Mouse (Mus musculus): ENCODE data around the gene Eomes. TPM values are rescaled to one million over a fixed set of nuclear protein-coding genes. Genes with fewer than 3 reads are reported as not detected.

The Eomes gene
- polyA plus RNA-seq, 1 experiment from 2014 or later = 30.7 TPM

DNA sequence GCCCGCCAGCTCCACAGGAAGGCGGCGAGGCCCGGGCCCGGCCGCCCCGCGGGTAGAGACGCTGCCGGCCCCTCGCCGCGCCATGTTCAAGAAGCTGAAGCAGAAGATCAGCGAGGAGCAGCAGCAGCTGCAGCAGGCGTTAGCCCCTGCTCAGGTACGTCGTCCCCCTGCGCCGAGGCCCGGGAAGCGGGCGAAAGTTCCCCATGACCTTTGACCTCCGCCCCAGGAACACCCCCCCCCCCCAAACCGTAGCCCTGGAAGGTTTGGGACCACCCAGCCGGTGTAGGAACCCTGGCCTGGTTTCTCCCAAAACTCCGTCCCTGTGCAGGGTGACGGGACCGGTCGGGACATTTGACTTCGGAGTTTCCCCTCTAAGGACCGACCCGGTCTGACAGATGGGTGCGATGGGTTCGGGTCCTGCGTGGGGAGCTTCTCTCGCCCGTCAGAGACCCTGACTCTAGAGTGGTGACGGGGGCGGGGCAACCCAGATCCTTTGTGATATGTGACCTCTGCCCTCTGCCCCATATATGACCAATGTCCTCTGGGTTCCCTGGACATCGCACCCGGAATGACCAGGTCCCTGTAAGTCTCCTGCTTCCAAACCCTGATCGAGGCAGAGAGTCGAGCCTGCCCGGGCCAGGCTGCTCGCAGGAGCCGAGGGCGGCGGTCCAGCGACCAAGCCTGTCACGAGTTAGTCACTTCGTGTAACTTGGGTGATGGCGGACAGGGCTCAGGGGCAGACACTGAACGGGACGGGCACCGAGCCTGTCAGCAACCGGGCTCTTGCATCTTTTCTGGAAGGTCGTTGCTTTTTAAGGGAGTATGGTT, 28.6 kb downstream of the Eomes start:
- Histone ChIP-seq H3K4me2 (peak overlapping the region; percentile 83), H3K4me3 (peak overlapping the region; percentile 88), H3K27ac (peak overlapping the region; percentile 66), H3K9me3 (replicated peaks) (no peaks in the 10 kb centered on the region), H3K36me3 (ENCODE audit: poor library complexity, severe bottlenecking) (peaks cover 6% of the 10 kb centered on the region; the same call in 1 of the 2 replicates), H3K27me3 (no peaks in the 10 kb centered on the region), H3K9ac (peak overlapping the region; percentile 95), H3K4me1 (peaks cover 34% of the 10 kb centered on the region)
- under 1% methylated on average over 56 of the region's 57 CpGs for WGBS
- peak; percentile 70 for ATAC-seq

- Histone ChIP-seq H3K4me1 (peaks cover 34% of the 10 kb centered on the region), H3K9ac (peak overlapping the region; percentile 95), H3K4me2 (peak overlapping the region; percentile 83), H3K9me3 (replicated peaks) (no peaks in the 10 kb centered on the region), H3K27ac (no peak overlapping the region), H3K27me3 (no peaks in the 10 kb centered on the region), H3K4me3 (peak overlapping the region; percentile 88), H3K36me3 (ENCODE audit: poor library complexity, severe bottlenecking) (peaks cover 6% of the 10 kb centered on the region; the same call in 1 of the 2 replicates)
- ATAC-seq = no peak
- WGBS = 73% methylated on average over 6 of the region's 6 CpGs
Measured at GRCm38 (mm10) chr9:118507552-118507951, 29.5 kb downstream of the Eomes start.

DNA sequence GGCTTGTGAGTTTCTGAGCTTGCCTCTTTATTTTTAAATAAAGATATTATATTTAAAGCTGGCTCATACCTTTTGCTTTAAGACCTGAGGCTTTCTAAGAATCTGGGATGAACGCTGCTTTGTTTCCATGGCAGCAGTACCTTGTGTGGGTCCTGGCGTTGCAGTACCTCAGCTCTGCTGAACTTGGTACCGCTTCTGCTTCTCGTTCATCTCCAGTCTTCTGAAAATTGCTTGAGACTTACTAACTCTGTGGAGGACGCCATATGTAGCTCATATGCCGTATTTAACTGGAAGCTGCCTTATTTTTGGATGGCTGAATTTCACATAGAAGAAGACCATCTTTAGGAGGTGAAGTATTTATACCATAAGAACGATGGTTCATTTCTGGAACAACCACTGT, 30.6 kb downstream of the Eomes start:
- no peak for ATAC-seq
- peaks cover 6% of the 10 kb centered on the region; the same call in 1 of the 2 replicates for H3K36me3 ChIP-seq (ENCODE audit: poor library complexity, severe bottlenecking)
- H3K27ac ChIP-seq = no peak overlapping the region
- H3K27me3 ChIP-seq = no peaks in the 10 kb centered on the region
- H3K4me1 ChIP-seq = peaks cover 34% of the 10 kb centered on the region
- no peak overlapping the region for H3K4me3 ChIP-seq
- 0 out of 2 replicates have a peak overlapping the region, but pooled peaks have one; percentile 1 for H3K4me2 ChIP-seq
- WGBS = 86% methylated on average over 7 of the region's 7 CpGs
- H3K9me3 ChIP-seq (replicated peaks) = no peaks in the 10 kb centered on the region
- H3K9ac ChIP-seq = peak overlapping the region; percentile 10; the same call in 1 of the 2 replicates

GRCm38 (mm10) chr9:118510941-118511690, 33.1 kb downstream of the Eomes start:
- Histone ChIP-seq H3K9ac (no peak overlapping the region), H3K4me1 (peaks cover 31% of the 10 kb centered on the region), H3K36me3 (ENCODE audit: poor library complexity, severe bottlenecking) (peaks cover 23% of the 10 kb centered on the region), H3K4me3 (no peak overlapping the region), H3K9me3 (replicated peaks) (no peaks in the 10 kb centered on the region), H3K27ac (no peak overlapping the region), H3K27me3 (no peaks in the 10 kb centered on the region), H3K4me2 (no peak overlapping the region)
- no peak for ATAC-seq
- WGBS = 85% methylated on average over 15 of the region's 15 CpGs

DNA sequence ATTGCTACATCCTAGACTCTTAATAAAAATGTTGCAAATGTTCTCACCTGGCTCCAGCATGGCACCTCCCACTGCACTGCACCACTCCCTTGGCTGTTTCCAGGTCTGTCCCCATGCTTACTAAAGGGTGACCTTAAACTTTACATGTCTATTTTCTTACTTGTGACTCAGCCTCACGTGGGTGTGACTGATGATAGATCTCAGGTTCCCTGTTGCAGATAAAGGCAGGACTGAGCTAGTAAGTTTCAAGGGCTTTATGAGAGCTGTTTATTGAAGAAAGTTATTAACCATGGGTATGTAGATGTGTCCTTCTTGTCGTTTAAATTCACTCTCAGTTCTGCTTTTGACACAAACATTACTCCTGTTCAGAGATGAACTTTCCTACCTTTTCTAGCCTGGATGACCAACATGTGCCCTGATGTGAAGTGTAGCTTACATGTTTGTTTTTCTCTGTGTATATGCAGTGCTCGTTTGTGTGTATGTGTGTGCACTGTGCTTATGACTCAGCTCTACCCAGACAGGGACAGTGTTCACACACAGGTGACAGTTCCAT, 34.7 kb downstream of the Eomes start:
- no peak for ATAC-seq
- peaks cover 20% of the 10 kb centered on the region for H3K4me1 ChIP-seq
- WGBS = 82% methylated on average over 3 of the region's 3 CpGs

DNA sequence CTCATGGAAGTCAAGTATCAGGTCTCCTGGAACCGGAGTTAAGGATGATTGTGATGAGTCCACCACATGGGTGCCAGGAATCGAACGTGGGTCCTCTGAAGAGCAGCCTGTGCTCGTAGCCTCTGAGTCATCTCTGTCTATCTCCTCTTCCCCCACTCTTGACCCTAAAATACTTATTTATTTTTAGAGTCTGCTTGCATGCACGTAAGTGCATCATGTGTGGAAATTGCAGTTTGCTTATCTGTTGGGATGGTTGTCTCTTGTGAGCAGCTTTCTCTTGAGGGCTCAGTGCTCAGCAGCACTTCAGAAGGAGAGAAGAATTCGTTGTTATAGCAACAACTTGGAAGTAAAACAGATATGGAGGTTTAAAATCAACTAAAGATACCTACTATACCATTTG, 37.5 kb downstream of the Eomes start:
- Histone ChIP-seq H3K27me3 (no peaks in the 10 kb centered on the region), H3K4me3 (no peak overlapping the region), H3K4me2 (no peak overlapping the region), H3K9ac (no peak overlapping the region), H3K4me1 (0 out of 2 replicates have a peak, but pooled peaks cover 4% of the 10 kb centered on the region), H3K27ac (no peak overlapping the region), H3K9me3 (replicated peaks) (no peaks in the 10 kb centered on the region), H3K36me3 (ENCODE audit: poor library complexity, severe bottlenecking) (peaks cover 23% of the 10 kb centered on the region)
- ATAC-seq = no peak
- WGBS = 94% methylated on average over 6 of the region's 6 CpGs

More for the DNA sequence above, 34.7 kb downstream of the Eomes start:
- Histone ChIP-seq H3K4me3 (no peak overlapping the region), H3K4me2 (no peak overlapping the region), H3K9me3 (replicated peaks) (no peaks in the 10 kb centered on the region), H3K36me3 (ENCODE audit: poor library complexity, severe bottlenecking) (peaks cover 23% of the 10 kb centered on the region), H3K9ac (no peak overlapping the region), H3K27me3 (no peaks in the 10 kb centered on the region), H3K27ac (no peak overlapping the region)

DNA sequence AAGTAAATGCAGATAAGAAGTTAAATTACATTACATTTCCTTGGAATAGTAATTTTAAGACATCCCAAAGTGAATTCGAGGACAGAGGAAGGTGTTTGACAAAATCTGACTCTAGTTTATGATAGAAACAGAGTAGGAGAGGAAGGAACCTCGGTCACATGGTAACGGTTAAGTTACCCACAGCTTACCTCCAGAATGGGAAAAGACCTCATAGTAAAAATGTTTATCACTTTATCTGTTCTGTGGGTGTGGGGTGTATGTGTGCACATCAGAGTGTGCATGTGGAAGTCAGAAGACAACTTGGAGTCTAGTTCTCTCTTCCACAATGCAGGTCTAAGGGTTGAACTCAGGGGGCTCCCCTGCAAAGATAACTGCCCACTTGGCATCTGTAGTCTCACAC, 38.1 kb downstream of the Eomes start:
- 96% methylated on average over 3 of the region's 3 CpGs for WGBS
- no peaks in the 10 kb centered on the region for H3K27me3 ChIP-seq

DNA sequence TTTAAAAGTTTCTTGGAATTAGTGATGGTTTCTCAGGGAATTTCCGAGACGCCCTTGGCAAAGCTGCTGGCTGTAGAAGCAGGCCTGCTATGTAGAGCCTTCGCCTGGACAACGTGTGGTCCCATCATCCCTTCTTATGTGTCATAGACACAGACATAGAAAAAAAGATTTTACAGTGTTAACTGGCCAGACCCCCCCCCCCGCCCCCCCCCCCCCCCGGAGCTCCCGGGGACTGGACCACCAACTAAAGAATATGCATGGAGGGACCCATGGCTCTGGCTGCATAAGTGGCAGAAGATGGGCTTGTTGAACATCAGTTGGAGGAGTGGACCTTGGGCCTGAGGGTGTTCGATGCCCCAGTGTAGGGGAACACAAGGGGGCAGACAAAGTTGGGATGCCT, 39.6 kb downstream of the Eomes start:
- Histone ChIP-seq H3K4me3 (no peak overlapping the region), H3K4me2 (no peak overlapping the region), H3K9me3 (replicated peaks) (no peaks in the 10 kb centered on the region), H3K4me1 (0 out of 2 replicates have a peak, but pooled peaks cover 4% of the 10 kb centered on the region), H3K27ac (no peak overlapping the region), H3K27me3 (no peaks in the 10 kb centered on the region), H3K36me3 (ENCODE audit: poor library complexity, severe bottlenecking) (peaks cover 20% of the 10 kb centered on the region), H3K9ac (no peak overlapping the region)
- 86% methylated on average over 7 of the region's 8 CpGs for WGBS
- no peak for ATAC-seq

More for the DNA sequence above, 38.1 kb downstream of the Eomes start:
- Histone ChIP-seq H3K4me3 (no peak overlapping the region), H3K36me3 (ENCODE audit: poor library complexity, severe bottlenecking) (peaks cover 17% of the 10 kb centered on the region), H3K9ac (no peak overlapping the region), H3K9me3 (replicated peaks) (no peaks in the 10 kb centered on the region), H3K4me1 (0 out of 2 replicates have a peak, but pooled peaks cover 4% of the 10 kb centered on the region), H3K4me2 (no peak overlapping the region), H3K27ac (no peak overlapping the region)
- no peak for ATAC-seq

DNA sequence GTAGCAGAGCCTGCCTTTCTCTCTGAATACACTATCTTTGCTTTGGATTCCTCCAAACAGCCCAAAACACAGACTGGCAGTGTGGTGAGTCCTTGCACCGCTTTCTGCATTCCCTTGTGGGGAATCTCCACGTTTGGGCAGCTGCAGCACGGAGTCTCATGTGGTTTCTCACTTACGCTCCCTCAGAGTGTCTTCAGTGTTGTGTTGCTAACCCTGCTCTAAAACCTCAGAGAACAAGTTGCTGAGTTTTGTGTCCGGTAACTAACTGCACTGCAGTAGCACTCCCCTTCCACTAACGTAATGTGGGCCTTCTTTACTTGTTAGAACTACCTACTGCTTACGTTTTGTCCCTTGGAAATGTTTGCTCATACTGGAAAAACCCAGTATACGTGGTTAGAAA, 41.1 kb downstream of the Eomes start:
- Histone ChIP-seq H3K9me3 (replicated peaks) (no peaks in the 10 kb centered on the region), H3K4me2 (no peak overlapping the region), H3K4me1 (0 out of 2 replicates have a peak, but pooled peaks cover 4% of the 10 kb centered on the region), H3K27ac (no peak overlapping the region), H3K4me3 (no peak overlapping the region), H3K9ac (no peak overlapping the region), H3K27me3 (no peaks in the 10 kb centered on the region), H3K36me3 (ENCODE audit: poor library complexity, severe bottlenecking) (peaks cover 30% of the 10 kb centered on the region)
- ATAC-seq = no peak
- 85% methylated on average over 8 of the region's 8 CpGs for WGBS

DNA sequence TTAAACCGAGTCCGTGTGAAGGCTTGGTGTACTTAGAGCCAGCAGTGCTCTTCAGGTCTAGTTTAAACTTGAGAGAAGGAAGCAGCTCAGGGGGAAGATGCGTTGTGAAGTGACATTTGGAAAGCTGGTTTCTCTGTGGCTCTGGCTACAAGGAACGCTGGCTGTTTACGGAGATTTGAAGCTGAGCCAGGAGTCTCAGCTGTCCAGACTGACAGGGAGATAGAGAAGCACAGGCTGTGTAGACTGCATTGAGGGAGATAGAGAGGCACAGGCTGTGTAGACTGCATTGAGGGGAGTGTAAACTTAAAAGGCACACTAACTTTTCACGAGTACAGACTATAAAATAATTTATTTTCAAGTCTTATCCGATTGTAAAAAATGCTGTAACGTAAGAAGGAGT, 42.0 kb downstream of the Eomes start:
- 80% methylated on average over 8 of the region's 8 CpGs for WGBS
- no peak for ATAC-seq
- H3K4me2 ChIP-seq = no peak overlapping the region

DNA sequence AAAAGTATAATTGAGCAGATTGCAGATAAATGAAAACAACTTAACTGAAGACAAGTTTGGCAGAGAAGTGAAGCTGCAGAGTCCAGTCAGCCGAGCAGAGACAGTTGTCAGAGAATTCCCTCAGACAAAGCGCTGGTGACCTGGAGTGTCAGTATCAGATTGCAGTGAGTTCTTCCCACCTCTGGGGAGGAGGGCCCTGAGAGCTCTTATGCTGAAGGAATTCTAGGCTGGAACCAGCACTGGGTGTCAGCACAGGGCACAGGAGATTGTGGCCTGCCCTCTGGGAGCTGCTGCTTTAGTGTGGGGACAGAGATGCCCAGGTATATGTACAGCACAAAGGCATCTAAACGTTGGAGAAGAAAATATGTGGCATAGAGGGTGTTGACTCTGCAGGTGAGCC, 42.8 kb downstream of the Eomes start:
- H3K9me3 ChIP-seq (replicated peaks) = no peaks in the 10 kb centered on the region
- no peak overlapping the region for H3K9ac ChIP-seq
- H3K36me3 ChIP-seq (ENCODE audit: poor library complexity, severe bottlenecking) = peaks cover 31% of the 10 kb centered on the region
- H3K27ac ChIP-seq = no peak overlapping the region
- ATAC-seq = no peak
- 39% methylated on average over 3 of the region's 3 CpGs for WGBS
- H3K4me1 ChIP-seq = 0 out of 2 replicates have a peak, but pooled peaks cover 4% of the 10 kb centered on the region
- no peaks in the 10 kb centered on the region for H3K27me3 ChIP-seq
- H3K4me2 ChIP-seq = no peak overlapping the region
- no peak overlapping the region for H3K4me3 ChIP-seq

More for the DNA sequence above, 42.0 kb downstream of the Eomes start:
- Histone ChIP-seq H3K4me3 (no peak overlapping the region), H3K4me1 (0 out of 2 replicates have a peak, but pooled peaks cover 4% of the 10 kb centered on the region), H3K27me3 (no peaks in the 10 kb centered on the region), H3K9ac (no peak overlapping the region), H3K36me3 (ENCODE audit: poor library complexity, severe bottlenecking) (peaks cover 32% of the 10 kb centered on the region), H3K9me3 (replicated peaks) (no peaks in the 10 kb centered on the region), H3K27ac (no peak overlapping the region)

DNA sequence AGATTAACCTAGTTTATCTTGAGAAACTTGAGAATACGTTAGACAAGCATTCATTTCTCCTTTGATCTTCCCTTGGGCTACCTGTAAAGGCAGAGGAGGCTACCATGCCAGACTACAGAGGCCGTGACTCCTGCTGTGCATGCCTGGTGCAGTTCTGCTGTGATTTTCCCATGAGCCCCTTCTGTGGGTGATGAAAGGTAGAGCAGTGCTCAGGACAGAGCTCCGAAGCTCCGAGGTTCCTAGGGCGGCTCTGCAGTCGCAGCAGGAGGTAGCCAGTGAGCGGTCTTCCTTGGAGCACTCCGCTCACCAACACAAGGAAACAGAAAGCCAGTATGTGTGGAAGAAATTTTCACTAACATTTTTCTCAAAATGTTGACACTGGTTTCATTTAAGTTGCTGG, 43.6 kb downstream of the Eomes start:
- H3K4me1 ChIP-seq = 0 out of 2 replicates have a peak, but pooled peaks cover 4% of the 10 kb centered on the region
- no peaks in the 10 kb centered on the region for H3K9me3 ChIP-seq (replicated peaks)
- WGBS = 79% methylated on average over 8 of the region's 8 CpGs
- ATAC-seq = no peak
- H3K36me3 ChIP-seq (ENCODE audit: poor library complexity, severe bottlenecking) = peaks cover 39% of the 10 kb centered on the region
- H3K4me3 ChIP-seq = no peak overlapping the region
- no peak overlapping the region for H3K9ac ChIP-seq
- H3K4me2 ChIP-seq = no peak overlapping the region
- H3K27ac ChIP-seq = no peak overlapping the region
- no peaks in the 10 kb centered on the region for H3K27me3 ChIP-seq
